Mouse (Mus musculus): Measurements from ENCODE around the gene Fam25c. TPM values are rescaled to one million over a fixed set of nuclear protein-coding genes. Genes with fewer than 3 reads are reported as not detected.

The Fam25c gene
- polyA plus RNA-seq, 1 experiment, result not detected

- H3K27ac ChIP-seq (ENCODE audit: insufficient read depth, low read length), result peak overlapping the region; percentile 85
- TF ChIP-seq POLR2A (IDR thresholded peaks at IDR 0.05; ENCODE audit: borderline replicate concordance, insufficient read depth, low read length) (no peak), CTCF (IDR thresholded peaks at IDR 0.05; ENCODE audit: borderline replicate concordance, insufficient read depth, low read depth, low read length) (no peak)
- DNase-seq, result peak; percentile 66 to 74
- WGBS, result under 1% methylated on average over 47 of the region's 47 CpGs
- H3K4me3 ChIP-seq (replicated peaks; ENCODE audit: insufficient read depth, low read depth, low read length), result peak overlapping the region; percentile 90
- no peaks in the 10 kb centered on the region; the same call in 1 of the 2 replicates for H3K4me1 ChIP-seq (ENCODE audit: control insufficient read depth, insufficient read depth, low read length)
- H3K27me3 ChIP-seq (ENCODE audit: control insufficient read depth, insufficient read depth, low read length), result no peaks in the 10 kb centered on the region
These were observed 44.1 kb downstream of the Fam25c start for GRCm38 (mm10) chr14:34311021-34311631.

GRCm38 (mm10) chr14:34310234-34310965 is 44.8 kb downstream of the Fam25c start, which contains the start of the genes Shld2 and Glud1:
Gene Shld2 (minus strand): TSS chr14:34310493.
Gene Glud1 (plus strand): TSS chr14:34310727.
- peak; percentile 96 to 97 for DNase-seq
- Histone ChIP-seq H3K4me1 (ENCODE audit: control insufficient read depth, insufficient read depth, low read length) (no peaks in the 10 kb centered on the region; the same call in 1 of the 2 replicates), H3K27me3 (ENCODE audit: control insufficient read depth, insufficient read depth, low read length) (no peaks in the 10 kb centered on the region), H3K4me3 (replicated peaks; ENCODE audit: insufficient read depth, low read depth, low read length) (peak within 1 kb of the TSS; percentile 90), H3K27ac (ENCODE audit: insufficient read depth, low read length) (peak within 1 kb of the TSS; percentile 86)
- no peak for TF ChIP-seq CTCF (IDR thresholded peaks at IDR 0.05; ENCODE audit: borderline replicate concordance, insufficient read depth, low read depth, low read length)
- TF ChIP-seq POLR2A (IDR thresholded peaks at IDR 0.05; ENCODE audit: borderline replicate concordance, insufficient read depth, low read length), result peak; percentile 63
- WGBS, result under 1% methylated on average over 76 of the region's 100 CpGs

DNA sequence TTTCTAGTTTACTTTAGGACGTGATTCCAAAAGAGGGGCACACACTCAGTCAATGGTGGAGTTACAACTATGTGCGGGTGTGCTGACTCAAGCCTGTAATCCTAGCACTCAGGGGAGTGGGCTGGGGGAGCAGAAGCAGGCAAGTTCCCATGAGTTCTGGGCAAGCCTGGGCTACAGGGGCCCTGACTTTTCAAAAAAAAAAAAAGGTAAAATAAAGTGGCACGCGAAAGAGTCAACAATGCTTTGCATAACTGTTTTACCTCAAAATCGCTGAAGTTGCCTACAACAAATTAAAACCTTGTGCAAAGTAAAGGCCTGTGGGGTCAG is 45.4 kb downstream of the Fam25c start:
- Histone ChIP-seq H3K4me3 (replicated peaks; ENCODE audit: insufficient read depth, low read depth, low read length) (peak overlapping the region; percentile 87), H3K27ac (ENCODE audit: insufficient read depth, low read length) (peak overlapping the region; percentile 86), H3K27me3 (ENCODE audit: control insufficient read depth, insufficient read depth, low read length) (no peaks in the 10 kb centered on the region), H3K4me1 (ENCODE audit: control insufficient read depth, insufficient read depth, low read length) (no peaks in the 10 kb centered on the region; the same call in 1 of the 2 replicates)
- WGBS, result 13% methylated on average over 5 of the region's 5 CpGs
- TF ChIP-seq CTCF (IDR thresholded peaks at IDR 0.05; ENCODE audit: borderline replicate concordance, insufficient read depth, low read depth, low read length), result no peak
- no peak for TF ChIP-seq POLR2A (IDR thresholded peaks at IDR 0.05; ENCODE audit: borderline replicate concordance, insufficient read depth, low read length)
- no peak for DNase-seq

DNA sequence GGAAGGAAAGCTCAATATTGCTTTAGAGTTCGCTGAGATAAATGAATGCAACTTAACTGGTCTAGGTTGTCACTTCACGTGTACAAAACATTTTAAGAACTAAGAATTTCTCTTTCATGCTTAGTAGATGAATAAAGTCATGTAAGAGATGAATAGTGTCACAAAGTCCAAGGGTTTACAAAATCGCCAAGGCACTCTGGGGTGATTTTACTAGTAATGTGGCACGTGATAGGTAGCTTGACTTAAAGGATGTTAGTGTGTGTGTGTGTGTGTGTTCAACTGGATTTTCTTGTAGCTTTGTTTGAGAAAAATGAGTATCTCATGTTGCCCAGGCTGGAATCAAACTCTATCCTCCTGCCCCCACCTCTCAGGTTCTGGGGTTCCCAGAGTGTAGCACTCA is 46.0 kb downstream of the Fam25c start:
- no peak overlapping the region for H3K27ac ChIP-seq (ENCODE audit: insufficient read depth, low read length)
- H3K27me3 ChIP-seq (ENCODE audit: control insufficient read depth, insufficient read depth, low read length), result no peaks in the 10 kb centered on the region
- H3K4me1 ChIP-seq (ENCODE audit: control insufficient read depth, insufficient read depth, low read length), result no peaks in the 10 kb centered on the region; the same call in 1 of the 2 replicates
- DNase-seq, result peak in 1 of 2 experiments; percentile 15
- WGBS, result 94% methylated on average over 4 of the region's 4 CpGs
- H3K4me3 ChIP-seq (replicated peaks; ENCODE audit: insufficient read depth, low read depth, low read length), result no peak overlapping the region
- no peak for TF ChIP-seq CTCF (IDR thresholded peaks at IDR 0.05; ENCODE audit: borderline replicate concordance, insufficient read depth, low read depth, low read length)

DNA sequence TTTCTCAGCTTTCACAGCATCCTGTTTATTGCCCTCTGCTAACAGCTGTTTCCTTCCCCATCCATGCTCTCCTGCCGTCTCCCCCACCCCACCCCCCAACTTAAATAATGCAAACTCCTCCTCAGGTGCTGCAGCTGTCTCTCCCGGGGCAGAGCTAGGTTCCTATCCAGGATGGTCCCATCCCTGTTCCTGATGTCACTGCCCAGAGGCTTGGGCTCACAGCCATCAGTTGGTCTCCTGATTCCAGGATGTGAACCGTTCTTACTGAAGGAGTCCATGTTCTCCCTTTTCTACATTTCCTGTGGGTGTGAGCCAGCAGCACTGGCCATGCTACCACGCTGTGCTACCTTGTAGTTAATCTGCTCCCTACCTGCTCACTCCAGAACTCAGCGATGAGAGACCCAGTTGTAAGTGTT is 52.0 kb downstream of the Fam25c start:
- WGBS, result 41% methylated on average over 5 of the region's 5 CpGs
- Histone ChIP-seq H3K4me1 (ENCODE audit: control insufficient read depth, insufficient read depth, low read length) (no peaks in the 10 kb centered on the region), H3K4me3 (replicated peaks; ENCODE audit: insufficient read depth, low read depth, low read length) (no peak overlapping the region), H3K27me3 (ENCODE audit: control insufficient read depth, insufficient read depth, low read length) (no peaks in the 10 kb centered on the region), H3K27ac (ENCODE audit: insufficient read depth, low read length) (no peak overlapping the region)
- no peak for DNase-seq
- TF ChIP-seq CTCF (IDR thresholded peaks at IDR 0.05; ENCODE audit: borderline replicate concordance, insufficient read depth, low read depth, low read length), result no peak
- no peak for TF ChIP-seq POLR2A (IDR thresholded peaks at IDR 0.05; ENCODE audit: borderline replicate concordance, insufficient read depth, low read length)

DNA sequence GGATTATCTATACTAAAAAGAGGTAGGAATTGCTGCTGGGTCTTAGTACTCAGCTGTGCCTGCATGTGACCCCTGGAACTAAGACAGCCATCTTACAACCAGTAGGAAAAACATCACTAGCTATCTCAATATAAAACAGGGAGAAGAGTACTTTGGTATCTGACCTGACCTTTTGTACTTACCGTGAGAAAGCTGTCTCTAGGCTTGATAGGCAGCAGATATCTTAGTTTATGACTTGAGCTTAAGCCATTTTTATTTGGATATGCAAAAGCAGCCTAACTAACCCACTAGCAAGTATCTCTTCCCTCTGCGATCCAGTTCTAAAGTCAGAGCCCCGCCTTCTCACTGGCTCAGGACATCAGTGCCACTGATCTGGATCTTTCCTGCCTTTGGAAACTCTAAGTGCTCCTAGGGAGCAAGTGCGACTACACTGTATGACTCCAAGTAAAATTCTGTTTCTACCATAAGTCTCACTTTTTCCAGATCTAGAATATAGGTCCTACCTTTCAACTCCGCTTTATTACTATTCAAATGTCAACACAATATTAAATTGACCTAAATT is 52.5 kb downstream of the Fam25c start:
- Histone ChIP-seq H3K4me1 (ENCODE audit: control insufficient read depth, insufficient read depth, low read length) (no peaks in the 10 kb centered on the region), H3K4me3 (replicated peaks; ENCODE audit: insufficient read depth, low read depth, low read length) (no peak overlapping the region), H3K27me3 (ENCODE audit: control insufficient read depth, insufficient read depth, low read length) (no peaks in the 10 kb centered on the region), H3K27ac (ENCODE audit: insufficient read depth, low read length) (no peak overlapping the region)
- 88% methylated on average over 5 of the region's 5 CpGs for WGBS
- DNase-seq, result no peak
- TF ChIP-seq CTCF (IDR thresholded peaks at IDR 0.05; ENCODE audit: borderline replicate concordance, insufficient read depth, low read depth, low read length) (no peak), POLR2A (IDR thresholded peaks at IDR 0.05; ENCODE audit: borderline replicate concordance, insufficient read depth, low read length) (no peak)

Other genes with a start within 250 kb of the Fam25c start
- 0.05 and 0.18 TPM in 2 replicates for gene Npy4r, start 202.9 kb downstream of the Fam25c start, polyA plus RNA-seq (2012; rRNA removed)
- gene Gprin2, start 153.8 kb downstream of the Fam25c start, polyA plus RNA-seq (2012; rRNA removed), result 1.5 and 1.6 TPM in 2 replicates
- gene Syt15, start 135.8 kb downstream of the Fam25c start, polyA plus RNA-seq (2012; rRNA removed), result 0.56 and 0.92 TPM in 2 replicates
- 4.3 and 4.5 TPM in 2 replicates for gene Shld2, start 44.9 kb downstream of the Fam25c start, polyA plus RNA-seq (2012; rRNA removed)
- 192 and 196 TPM in 2 replicates for gene Glud1, start 44.7 kb downstream of the Fam25c start, polyA plus RNA-seq (2012; rRNA removed)
- 132 and 163 TPM in 2 replicates for gene Sncg, start 19.4 kb upstream of the Fam25c start, polyA plus RNA-seq (2012; rRNA removed)
- gene Mmrn2, start 20.0 kb upstream of the Fam25c start, polyA plus RNA-seq (2012; rRNA removed), result 2.4 and 3.6 TPM in 2 replicates
- 23.3 and 24.3 TPM in 2 replicates for gene Bmpr1a, start 147.9 kb upstream of the Fam25c start, polyA plus RNA-seq (2012; rRNA removed)
- gene 9230112D13Rik, start 167.4 kb upstream of the Fam25c start, polyA plus RNA-seq (2012; rRNA removed), result not detected in 2 replicates
- gene Ldb3, start 233.2 kb upstream of the Fam25c start, polyA plus RNA-seq (2012; rRNA removed), result 7.0 TPM in 2 replicates
- gene Opn4, start 244.7 kb upstream of the Fam25c start, polyA plus RNA-seq (2012; rRNA removed), result 0.17 and 0.33 TPM in 2 replicates

All from cerebellum, adult 2 months (tissue).